Mouse (Mus musculus) ES-E14 (cell line): ENCODE results near the gene Uimc1.

Experiments
- CHD2 ChIP-seq: IDR thresholded peaks from 2 replicates; pipeline ENCODE4 v1.6.1; 2014; ENCODE audit warnings: mild to moderate bottlenecking, low read depth, low read length, inconsistent platforms
- HCFC1 ChIP-seq: IDR thresholded peaks from 2 replicates; pipeline ENCODE4 v1.6.1; 2012; ENCODE audit warnings: low read length, inconsistent platforms, borderline replicate concordance; ENCODE audit not compliant: insufficient read depth
- MAFK ChIP-seq: IDR thresholded peaks from 2 replicates; pipeline ENCODE4 v1.6.1; 2014; ENCODE audit warnings: mild to moderate bottlenecking, low read depth, low read length, inconsistent platforms; ENCODE audit not compliant: insufficient read depth

- TF ChIP-seq MAFK (no peak), CHD2 (no peak), HCFC1 (no peak)
These were observed 1.5 kb upstream of the Uimc1 start for GRCm38 (mm10) chr13:55101627-55102026.
